Mouse (Mus musculus): ENCODE results near the gene Vps35l.
A peak's percentile ranks its signal among the peaks of the same experiment; 100 is the strongest.

The Vps35l gene

DNA sequence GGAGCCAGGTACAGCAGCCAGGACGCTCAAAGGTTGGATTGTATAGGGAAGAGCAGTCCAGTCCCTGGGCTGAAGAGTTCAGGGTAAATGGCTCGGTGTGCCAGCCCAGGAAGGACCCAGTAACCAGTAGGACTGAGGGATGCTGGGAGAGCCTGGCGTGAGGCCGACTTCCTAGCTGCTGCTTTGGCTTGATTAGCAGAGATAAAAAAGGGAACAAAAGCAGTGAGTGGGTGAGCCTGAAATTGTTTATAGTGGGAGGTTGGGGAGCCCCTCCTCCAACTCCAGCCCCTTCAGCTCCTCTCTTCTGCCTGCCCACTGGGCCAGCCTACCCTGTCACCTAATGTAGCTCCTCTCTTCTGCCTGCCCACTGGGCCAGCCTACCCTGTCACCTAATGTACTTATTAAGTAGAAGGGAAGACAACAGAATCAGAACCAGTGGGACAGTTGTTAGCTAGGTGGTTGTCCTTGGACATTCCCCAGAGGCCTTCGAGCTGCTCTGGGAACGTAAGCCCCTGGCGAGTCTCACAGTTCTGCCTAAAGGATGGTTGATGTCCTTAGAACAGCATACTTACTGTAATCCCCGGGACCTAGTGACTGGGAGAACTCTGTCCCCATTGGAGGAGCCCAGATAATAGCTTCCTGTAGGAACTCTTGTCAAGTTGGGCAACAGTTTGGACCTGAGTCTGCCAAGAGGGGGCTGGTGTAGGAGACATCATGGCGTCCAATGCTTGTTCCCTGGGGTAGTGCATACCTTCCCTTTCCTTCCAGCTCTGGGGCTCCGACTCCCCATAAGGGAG is 37.8 kb downstream of the Vps35l start:
- DNase-seq (ENCODE audit: low read depth), result no peak

DNA sequence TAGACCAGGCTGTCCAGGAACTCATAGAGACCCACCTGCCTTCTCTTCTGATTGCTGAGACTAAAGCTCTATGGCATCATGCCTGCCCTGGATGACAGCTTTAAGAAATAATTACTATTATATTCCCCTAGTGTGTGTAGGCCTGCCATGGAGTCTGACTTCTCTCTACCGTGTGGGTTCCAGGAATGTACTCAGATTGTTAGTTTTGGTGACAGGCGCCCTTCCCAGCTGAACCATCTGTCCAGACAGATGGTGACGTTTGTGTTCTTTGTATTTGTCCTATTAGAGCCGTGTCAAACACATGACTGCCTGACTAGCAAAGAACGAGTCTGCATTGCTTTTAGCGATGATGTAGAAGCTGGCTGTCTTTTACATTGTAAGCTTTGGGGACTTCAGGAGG is 38.5 kb downstream of the Vps35l start:
- DNase-seq (ENCODE audit: low read depth), result no peak

DNA sequence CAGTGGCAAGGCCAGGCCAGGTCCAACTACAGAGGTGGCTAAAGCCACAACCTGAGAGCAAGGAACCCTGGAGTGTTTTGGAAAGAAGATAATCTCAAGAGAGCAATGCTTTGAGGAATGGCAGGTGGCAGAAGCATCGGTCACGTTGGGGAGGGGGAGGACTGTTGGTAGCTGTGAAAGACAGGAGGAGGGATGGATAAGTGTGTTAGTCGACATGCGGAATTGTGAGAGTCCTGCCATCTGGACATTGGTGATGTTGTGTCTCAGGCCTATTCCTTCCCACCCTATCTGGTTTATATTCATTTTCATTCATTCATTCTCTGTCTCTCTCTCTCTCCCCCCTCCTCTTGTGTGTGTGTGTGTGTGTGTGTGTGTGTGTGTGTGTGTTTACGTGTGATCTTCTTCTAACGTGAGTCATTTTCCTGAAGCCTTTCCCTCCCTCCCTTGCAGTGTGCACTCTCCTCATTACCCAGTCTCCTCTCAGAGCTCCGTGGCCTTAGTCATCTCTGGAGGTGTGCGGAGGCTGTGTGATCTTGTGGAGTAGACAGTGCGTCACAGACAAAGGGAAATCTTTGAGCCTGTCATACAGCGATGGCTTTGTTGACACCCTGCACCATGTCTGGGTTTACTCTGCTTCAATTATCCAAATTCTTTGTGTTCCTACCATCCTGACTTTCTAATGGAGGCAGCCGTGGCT is 43.4 kb downstream of the Vps35l start:
- no peak for DNase-seq (ENCODE audit: low read depth)

GRCm38 (mm10) chr7:118786091-118786490 is 46.1 kb downstream of the Vps35l start:
- DNase-seq (ENCODE audit: low read depth), result no peak

DNA sequence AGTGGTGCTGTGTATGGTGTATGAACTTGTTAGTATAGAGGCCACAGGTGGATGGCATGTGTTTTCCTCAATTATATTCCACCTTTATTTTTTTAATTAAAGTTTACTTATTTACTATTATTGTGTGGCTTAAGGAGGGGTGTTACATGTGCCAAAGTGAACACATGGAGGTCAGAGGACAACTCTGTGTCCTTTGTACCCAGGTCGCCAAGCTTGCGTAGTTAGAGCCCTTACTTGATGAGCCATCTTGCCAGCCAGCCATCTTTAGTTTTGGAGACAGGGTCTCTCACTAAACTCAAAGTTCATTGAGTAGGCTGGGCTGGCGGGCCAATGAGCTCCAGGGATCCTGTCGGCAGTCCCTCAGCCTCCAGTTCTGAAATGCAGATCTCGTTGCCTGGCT is 47.3 kb downstream of the Vps35l start:
- no peak for DNase-seq (ENCODE audit: low read depth)

DNA sequence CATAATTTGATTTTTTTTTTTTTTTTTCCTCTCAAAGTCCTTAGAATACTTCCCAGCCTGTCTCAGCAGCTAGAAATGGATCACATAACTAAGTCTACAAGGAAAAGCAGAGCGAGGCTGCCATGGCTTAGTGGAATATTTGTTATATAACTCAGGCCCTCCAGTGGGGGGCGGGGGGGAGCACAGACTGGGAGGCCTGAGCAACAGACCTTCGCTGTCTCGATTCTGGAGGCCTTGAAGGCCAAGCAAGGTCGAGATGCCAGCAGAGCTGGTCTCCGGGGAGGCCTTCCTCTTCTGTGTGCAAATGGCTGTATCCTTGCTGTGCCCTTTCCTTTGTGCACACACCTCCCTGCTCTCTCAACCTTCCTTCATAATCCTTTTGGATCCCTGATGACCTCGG is 48.5 kb downstream of the Vps35l start:
- no peak for DNase-seq (ENCODE audit: low read depth)

DNA sequence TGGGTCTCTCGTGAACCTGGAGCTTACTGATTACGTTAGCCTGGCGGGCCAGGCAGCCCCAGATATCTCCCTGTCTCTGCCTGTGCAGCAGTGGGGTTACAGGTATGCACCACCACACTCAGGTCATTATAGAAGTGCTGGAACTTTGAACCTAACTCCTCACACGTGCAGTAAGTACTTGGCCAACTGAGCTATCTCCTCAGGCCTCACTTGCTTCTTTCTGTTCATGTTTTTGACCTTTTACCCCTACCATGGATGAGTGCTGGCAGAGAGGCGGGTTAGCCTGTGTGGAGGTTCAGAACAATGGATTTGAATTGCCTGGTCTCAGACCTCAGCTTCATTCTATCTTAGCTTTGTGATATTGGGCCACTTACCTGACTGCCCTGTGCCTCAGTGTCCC is 50.3 kb downstream of the Vps35l start:
- DNase-seq (ENCODE audit: low read depth), result no peak

DNA sequence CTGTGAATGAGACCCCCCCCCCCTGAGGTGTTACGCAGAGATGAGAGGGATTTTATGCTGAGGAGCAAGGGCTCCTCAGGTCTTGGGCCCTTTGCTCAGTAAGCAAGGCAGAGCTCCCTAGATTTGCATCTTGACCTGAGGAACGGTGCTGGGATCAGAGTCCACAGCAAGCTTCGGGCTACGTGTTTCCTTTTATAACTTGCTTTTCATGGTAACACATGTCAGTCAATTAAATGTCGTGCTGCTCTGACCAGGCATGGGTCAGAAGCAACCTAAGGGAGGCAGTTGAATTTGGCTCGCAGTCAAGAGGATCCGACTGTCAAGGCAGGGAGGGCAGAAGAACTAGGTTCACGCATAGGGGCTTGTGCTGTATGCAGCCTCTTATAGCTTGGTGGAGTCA is 53.9 kb downstream of the Vps35l start:
- no peak for DNase-seq (ENCODE audit: low read depth)

GRCm38 (mm10) chr7:118795779-118796178 is 55.8 kb downstream of the Vps35l start:
- DNase-seq (ENCODE audit: low read depth), result no peak

GRCm38 (mm10) chr7:118796838-118797237 is 56.8 kb downstream of the Vps35l start:
- no peak for DNase-seq (ENCODE audit: low read depth)

DNA sequence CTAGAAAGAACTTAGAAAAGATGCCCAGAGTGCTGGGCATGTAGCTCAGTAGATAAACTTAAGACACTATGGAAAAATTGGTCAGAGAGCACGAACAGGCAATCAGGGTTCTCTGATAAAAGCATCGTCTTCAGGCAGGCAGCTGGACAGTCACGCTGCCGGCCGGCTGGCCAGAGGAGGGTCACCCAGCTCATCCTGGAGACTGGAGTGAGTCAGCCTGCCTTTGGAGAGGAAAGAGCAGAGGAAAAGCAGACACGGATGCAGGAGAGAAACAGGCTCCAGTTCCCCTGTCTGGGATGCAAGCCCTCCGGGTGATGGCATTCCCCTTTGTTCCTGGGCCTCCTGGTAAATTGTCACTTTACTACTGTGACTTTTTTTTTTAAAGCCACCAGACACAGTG is 57.6 kb downstream of the Vps35l start:
- DNase-seq (ENCODE audit: low read depth), result no peak

DNA sequence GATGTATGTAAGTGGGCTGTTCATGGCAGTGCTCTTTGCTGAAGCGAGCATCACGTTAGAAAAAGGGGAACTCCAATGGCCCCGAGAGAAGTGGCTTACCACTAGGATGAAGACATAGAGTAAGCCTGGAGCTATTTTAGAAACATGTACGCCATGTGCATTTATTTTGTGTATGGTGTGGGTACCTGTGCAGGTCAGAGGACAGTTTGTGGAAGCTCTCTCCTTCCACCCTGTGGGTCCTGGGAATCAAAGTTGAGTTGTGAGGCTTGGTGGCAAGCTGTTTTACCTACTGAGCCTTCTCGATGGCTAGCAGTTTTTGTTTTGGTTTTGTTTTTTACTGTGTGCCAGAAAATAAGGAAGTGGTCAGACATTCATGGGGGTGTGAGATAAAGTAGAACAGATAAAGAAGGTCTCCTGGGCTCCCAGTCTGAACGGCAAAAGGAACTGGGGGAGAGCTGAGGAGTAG is 58.1 kb downstream of the Vps35l start:
- DNase-seq (ENCODE audit: low read depth), result peak; percentile 4

GRCm38 (mm10) chr7:118800112-118800734 is 60.2 kb downstream of the Vps35l start:
- no peak for DNase-seq (ENCODE audit: low read depth)

DNA sequence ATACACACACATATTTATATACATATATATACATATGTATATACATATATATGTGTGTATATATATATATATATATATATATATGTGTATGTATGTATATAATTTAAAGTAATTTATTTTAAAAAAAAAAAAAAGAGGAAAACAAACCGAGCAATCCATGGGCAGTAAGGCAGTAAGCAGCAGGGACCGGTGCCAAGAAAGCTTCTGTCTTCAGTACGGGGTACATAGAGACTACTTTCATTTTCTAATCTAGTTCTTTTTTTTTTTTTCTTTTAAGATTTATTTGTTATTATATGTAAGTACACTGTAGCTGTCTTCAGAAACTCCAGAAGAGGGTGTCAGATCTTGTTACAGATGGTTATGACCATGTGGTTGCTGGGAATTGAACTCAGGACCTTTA is 61.8 kb downstream of the Vps35l start:
- DNase-seq (ENCODE audit: low read depth), result no peak

GRCm38 (mm10) chr7:118803425-118803824 is 63.4 kb downstream of the Vps35l start:
- no peak for DNase-seq (ENCODE audit: low read depth)

DNA sequence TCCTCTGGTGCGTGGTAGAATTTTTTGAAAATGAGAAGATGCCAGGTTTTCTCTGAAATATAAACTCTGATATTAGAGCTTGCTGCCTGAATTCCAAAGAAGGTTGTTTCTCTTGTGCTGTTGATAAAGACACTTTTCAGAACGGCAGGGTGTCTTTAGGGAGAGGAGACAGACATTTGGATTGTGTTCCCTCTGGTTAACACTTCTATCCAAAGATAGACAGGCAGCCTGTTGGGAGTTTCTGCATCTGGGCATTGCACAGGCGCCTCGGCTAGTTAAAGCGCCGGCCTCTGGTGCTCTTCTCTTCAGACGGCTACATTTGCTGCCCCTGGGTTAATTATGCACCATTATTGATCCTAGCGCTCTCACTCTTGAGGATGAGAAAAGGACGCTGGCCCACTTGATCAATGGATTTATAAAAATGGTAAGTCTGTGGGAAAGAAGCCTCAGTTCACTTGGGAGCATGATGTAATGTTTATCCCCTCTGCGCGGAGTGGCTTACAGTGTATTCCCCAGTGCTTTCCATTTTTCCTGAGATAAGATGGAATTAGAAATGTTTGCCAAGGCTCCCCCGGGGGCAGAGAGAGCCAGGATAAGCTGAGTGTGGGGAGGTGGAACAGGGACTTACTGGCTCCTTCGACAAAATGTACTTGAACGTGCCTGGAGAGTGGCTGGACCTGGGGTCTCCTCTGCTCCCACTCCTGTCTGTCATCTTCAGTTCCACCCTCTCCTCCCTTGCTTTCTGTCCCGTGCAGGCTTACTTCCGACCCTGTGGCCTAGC is 66.8 kb downstream of the Vps35l start:
- no peak for DNase-seq (ENCODE audit: low read depth)

- DNase-seq (ENCODE audit: low read depth), result no peak
Observed at GRCm38 (mm10) chr7:118807899-118808298, 67.9 kb downstream of the Vps35l start.

- no peak for DNase-seq (ENCODE audit: low read depth)
Observed at GRCm38 (mm10) chr7:118811407-118812106, 71.5 kb downstream of the Vps35l start.

DNA sequence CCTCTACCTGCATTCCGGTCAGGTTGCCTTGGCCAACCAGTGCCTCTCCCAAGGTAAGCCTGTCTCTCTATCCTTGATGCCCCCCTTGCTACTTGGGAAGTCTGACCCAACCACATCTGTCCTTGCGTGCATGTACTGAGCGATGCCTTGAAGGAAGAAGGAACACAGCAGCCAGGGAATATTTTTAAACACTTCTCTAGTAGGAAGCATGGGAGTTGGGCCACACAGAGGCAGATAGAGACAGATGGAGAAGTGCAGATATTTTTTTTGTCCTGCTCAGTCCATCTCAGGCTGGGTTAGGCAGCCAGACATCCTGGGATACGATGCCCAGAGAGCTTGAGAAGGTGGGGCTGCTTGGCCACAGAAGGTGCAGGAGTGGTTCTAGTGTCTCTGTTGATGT is 73.6 kb downstream of the Vps35l start:
- no peak for DNase-seq (ENCODE audit: low read depth)

GRCm38 (mm10) chr7:118816275-118816674 is 76.2 kb downstream of the Vps35l start:
- DNase-seq (ENCODE audit: low read depth), result no peak

DNA sequence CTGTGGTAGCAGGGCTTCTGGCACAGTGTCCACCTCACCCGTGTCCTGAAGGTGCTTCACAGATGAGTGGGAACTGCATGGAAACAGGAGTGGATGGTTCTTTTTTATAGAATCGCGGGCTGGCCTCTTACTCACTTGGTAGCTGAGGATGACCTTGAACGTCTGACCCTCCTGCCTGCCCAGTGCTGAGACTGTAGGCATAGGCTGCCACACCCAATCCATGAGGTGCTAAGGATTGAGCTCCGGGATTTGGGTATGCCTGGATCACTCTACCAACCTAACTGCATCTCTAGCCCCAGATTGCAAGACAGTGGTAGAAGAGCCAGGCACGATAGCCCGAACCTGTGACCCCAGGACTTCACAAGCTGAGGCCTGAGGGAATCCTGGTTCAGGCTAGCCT is 77.7 kb downstream of the Vps35l start:
- no peak for DNase-seq (ENCODE audit: low read depth)

DNA sequence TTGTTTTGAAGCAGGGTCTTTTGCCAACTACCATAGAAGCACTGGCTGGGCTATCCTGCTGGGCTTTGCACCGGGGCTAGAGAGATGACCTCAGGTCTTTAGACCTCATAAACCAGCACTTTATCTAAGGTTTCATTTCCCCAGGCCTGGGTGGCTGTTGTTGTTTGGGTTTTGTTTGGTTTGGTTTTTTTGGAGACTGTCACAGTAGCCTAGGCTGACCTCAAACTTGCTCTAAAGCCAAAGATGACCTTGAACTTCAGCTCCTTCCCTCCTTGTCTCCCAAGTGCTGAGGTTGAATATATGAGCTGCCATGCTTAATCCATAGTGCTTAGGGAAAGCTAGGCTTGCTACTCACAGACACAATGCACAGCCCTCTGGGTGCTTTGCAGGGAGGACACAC is 79.6 kb downstream of the Vps35l start:
- DNase-seq (ENCODE audit: low read depth), result no peak
